Mouse (Mus musculus): ENCODE results near the gene Fth1. TPM values are rescaled to one million over a fixed set of nuclear protein-coding genes. Genes with fewer than 3 reads are reported as not detected.

Fth1 gene
- total and polyA plus RNA-seq, 3 experiments = 303 to 2,849 (median 317) TPM

GRCm38 (mm10) chr19:10019214-10019760, 38.9 kb downstream of the Fth1 start:
- H3K27me3 ChIP-seq (replicated peaks) = peaks cover 43% of the 10 kb centered on the region

GRCm38 (mm10) chr19:10021981-10022380, 41.6 kb downstream of the Fth1 start:
- no peaks in the 10 kb centered on the region for H3K36me3 ChIP-seq (replicated peaks in 1 of 2; ENCODE audit: control insufficient read depth in 1 of 2, insufficient read depth in 1 of 2, low read length in 1 of 2)
- H3K9me3 ChIP-seq (replicated peaks; ENCODE audit: low read length) = no peaks in the 10 kb centered on the region
- H3K4me2 ChIP-seq (ENCODE audit: insufficient read depth, low read depth, poor library complexity, severe bottlenecking) = no peak overlapping the region
- TF ChIP-seq MYC (IDR thresholded peaks at IDR 0.05; ENCODE audit: low read depth, low read length) (no peak), USF1 (IDR thresholded peaks at IDR 0.05; ENCODE audit: low read depth, low read length) (no peak), POLR2AphosphoS2 (IDR thresholded peaks at IDR 0.05; ENCODE audit: low read depth, low read length) (no peak), TBP (conservative IDR thresholded peaks at IDR 0.05; ENCODE audit: low read depth, low read length) (no peak), USF2 (conservative IDR thresholded peaks at IDR 0.05; ENCODE audit: low read depth, low read length) (no peak), MAZ (IDR thresholded peaks at IDR 0.05; ENCODE audit: low read depth, low read length) (no peak), E2F4 (IDR thresholded peaks at IDR 0.05; ENCODE audit: insufficient replicate concordance, low read depth, low read length) (no peak), PAX5 (IDR thresholded peaks at IDR 0.05; ENCODE audit: low read length) (no peak), EP300 (IDR thresholded peaks at IDR 0.05; ENCODE audit: low read length) (no peak), MXI1 (IDR thresholded peaks at IDR 0.05; ENCODE audit: low read depth, low read length) (no peak)
- no peak for DNase-seq (ENCODE audit: extremely low read depth)
- no peak overlapping the region for H3K4me3 ChIP-seq (replicated peaks in 1 of 3; ENCODE audit: low read depth in 2 of 3, low read length in 2 of 3, poor library complexity in 1 of 3)
- H3K4me1 ChIP-seq (ENCODE audit: control insufficient read depth in 1 of 2, insufficient read depth in 2 of 2) = peaks cover 6 to 21% of the 10 kb centered on the region in 2 experiments
- no peak overlapping the region for H3K9ac ChIP-seq (ENCODE audit: insufficient read depth, low read depth)
- peaks cover 39% of the 10 kb centered on the region for H3K27me3 ChIP-seq (replicated peaks)
- dilution Hi-C loops (cut with MboI; ENCODE audit: extremely low pct_ligation_motif_present, extremely low pct_unique_long_range_greater_than_20kb, low sequenced_read_pairs) = no loop called here
- in situ Hi-C loops (cut with MboI; ENCODE audit: low pct_ligation_motif_present, low pct_unique_long_range_greater_than_20kb, low sequenced_read_pairs) = no loop called here
- no peak overlapping the region for H3K27ac ChIP-seq (ENCODE audit: insufficient read depth, low read depth)
- H3K79me2 ChIP-seq (replicated peaks; ENCODE audit: control insufficient read depth, extremely low read depth, insufficient read depth, poor library complexity, severe bottlenecking) = no peaks in the 10 kb centered on the region

More at GRCm38 (mm10) chr19:10019214-10019760, 38.9 kb downstream of the Fth1 start:
- Histone ChIP-seq H3K4me1 (ENCODE audit: control insufficient read depth in 1 of 2, insufficient read depth in 2 of 2) (peaks cover 6 to 18% of the 10 kb centered on the region in 2 experiments), H3K27ac (ENCODE audit: insufficient read depth, low read depth) (no peak overlapping the region), H3K9me3 (replicated peaks; ENCODE audit: low read length) (no peaks in the 10 kb centered on the region), H3K4me2 (ENCODE audit: insufficient read depth, low read depth, poor library complexity, severe bottlenecking) (no peak overlapping the region), H3K9ac (ENCODE audit: insufficient read depth, low read depth) (no peak overlapping the region), H3K79me2 (replicated peaks; ENCODE audit: control insufficient read depth, extremely low read depth, insufficient read depth, poor library complexity, severe bottlenecking) (no peaks in the 10 kb centered on the region), H3K36me3 (replicated peaks in 1 of 2; ENCODE audit: control insufficient read depth in 1 of 2, insufficient read depth in 1 of 2, low read length in 1 of 2) (no peaks in the 10 kb centered on the region), H3K4me3 (replicated peaks in 1 of 3; ENCODE audit: low read depth in 2 of 3, low read length in 2 of 3, poor library complexity in 1 of 3) (no peak overlapping the region)
- TF ChIP-seq ZKSCAN1 (IDR thresholded peaks at IDR 0.05; ENCODE audit: borderline replicate concordance, low read depth, low read length) (no peak), ETS1 (conservative IDR thresholded peaks at IDR 0.05; ENCODE audit: low read depth, low read length) (no peak), NELFE (IDR thresholded peaks at IDR 0.05; ENCODE audit: low read depth, low read length) (no peak), SMC3 (IDR thresholded peaks at IDR 0.05; ENCODE audit: low read depth, low read length) (no peak), ZMIZ1 (IDR thresholded peaks at IDR 0.05; ENCODE audit: low read depth, low read length) (no peak), USF2 (conservative IDR thresholded peaks at IDR 0.05; ENCODE audit: low read depth, low read length) (no peak), USF1 (IDR thresholded peaks at IDR 0.05; ENCODE audit: low read depth, low read length) (no peak), MEF2A (IDR thresholded peaks at IDR 0.05; ENCODE audit: borderline replicate concordance, low read depth, low read length) (no peak), E2F4 (IDR thresholded peaks at IDR 0.05; ENCODE audit: insufficient replicate concordance, low read depth, low read length) (no peak), SIN3A (IDR thresholded peaks at IDR 0.05; ENCODE audit: low read length) (no peak), MAX (IDR thresholded peaks at IDR 0.05; ENCODE audit: low read length) (no peak), TBP (conservative IDR thresholded peaks at IDR 0.05; ENCODE audit: low read depth, low read length) (no peak), RCOR1 (conservative IDR thresholded peaks at IDR 0.05; ENCODE audit: low read depth, low read length) (no peak), PAX5 (IDR thresholded peaks at IDR 0.05; ENCODE audit: low read length) (no peak), ELF1 (IDR thresholded peaks at IDR 0.05; ENCODE audit: low read depth, low read length) (no peak), KAT2A (IDR thresholded peaks at IDR 0.05; ENCODE audit: insufficient replicate concordance, low read length) (no peak), TCF12 (IDR thresholded peaks at IDR 0.05; ENCODE audit: low read depth, low read length) (no peak), MAZ (IDR thresholded peaks at IDR 0.05; ENCODE audit: low read depth, low read length) (no peak), CTCF (conservative IDR thresholded peaks at IDR 0.05 in 1 of 2, IDR thresholded peaks at IDR 0.05 in 1 of 2; ENCODE audit: low read depth in 2 of 2, low read length in 2 of 2) (no peak), NRF1 (IDR thresholded peaks at IDR 0.05; ENCODE audit: low read depth, low read length) (no peak)
- in situ Hi-C loops (cut with MboI; ENCODE audit: low pct_ligation_motif_present, low pct_unique_long_range_greater_than_20kb, low sequenced_read_pairs) = no loop called here
- dilution Hi-C loops (cut with MboI; ENCODE audit: extremely low pct_ligation_motif_present, extremely low pct_unique_long_range_greater_than_20kb, low sequenced_read_pairs) = no loop called here
- DNase-seq (ENCODE audit: extremely low read depth) = no peak

Measured in CH12.LX (cell line).